Mouse (Mus musculus): ENCODE measurements at regions not wholly inside any gene's neighbourhood (a gene's known extent, or its start where the extent isn't known, plus 50 kb on each side); places are given as distances from the start of the nearest gene placed in this dataset.

DNA sequence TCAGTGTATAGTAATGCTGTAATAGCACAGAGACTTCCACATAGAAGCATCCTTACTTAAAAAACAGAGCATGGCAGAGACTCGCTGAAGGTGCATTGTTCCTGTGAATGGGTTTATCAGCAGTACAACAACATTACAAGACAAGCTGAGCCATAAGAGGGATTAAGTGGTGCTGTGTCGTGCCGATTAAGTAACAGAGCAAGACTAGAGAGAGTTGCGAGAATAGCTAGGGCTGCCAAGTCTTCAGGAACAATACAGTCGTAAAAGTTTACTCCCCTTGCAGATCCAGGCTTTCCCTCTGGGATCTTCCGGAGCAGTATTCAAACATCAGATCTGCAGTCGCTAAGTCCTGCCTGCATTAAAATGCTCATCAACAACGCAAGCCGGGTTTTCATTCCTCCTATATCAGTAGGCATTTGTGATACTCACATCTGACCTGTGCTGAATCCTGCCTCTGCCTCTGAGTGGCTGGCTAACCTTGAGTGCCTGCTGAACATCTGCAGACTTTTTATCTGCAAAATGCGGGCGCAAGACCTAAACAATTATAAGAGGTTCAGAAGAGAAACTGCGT lies 247.1 kb downstream of the Ttll7 start:
- Histone ChIP-seq H3K9me3 (no peaks in the 10 kb centered on the region), H3K27me3 (no peaks in the 10 kb centered on the region), H3K4me1 (replicated peaks) (peaks cover 40% of the 10 kb centered on the region), H3K9ac (no peak overlapping the region), H3K4me2 (peak overlapping the region; percentile 27), H3K4me3 (no peak overlapping the region), H3K36me3 (no peaks in the 10 kb centered on the region), H3K27ac (replicated peaks) (no peak overlapping the region)
- no peak for ATAC-seq (ENCODE audit: low FRiP score, low read depth)
- 37% methylated on average over 12 of the region's 12 CpGs for WGBS

DNA sequence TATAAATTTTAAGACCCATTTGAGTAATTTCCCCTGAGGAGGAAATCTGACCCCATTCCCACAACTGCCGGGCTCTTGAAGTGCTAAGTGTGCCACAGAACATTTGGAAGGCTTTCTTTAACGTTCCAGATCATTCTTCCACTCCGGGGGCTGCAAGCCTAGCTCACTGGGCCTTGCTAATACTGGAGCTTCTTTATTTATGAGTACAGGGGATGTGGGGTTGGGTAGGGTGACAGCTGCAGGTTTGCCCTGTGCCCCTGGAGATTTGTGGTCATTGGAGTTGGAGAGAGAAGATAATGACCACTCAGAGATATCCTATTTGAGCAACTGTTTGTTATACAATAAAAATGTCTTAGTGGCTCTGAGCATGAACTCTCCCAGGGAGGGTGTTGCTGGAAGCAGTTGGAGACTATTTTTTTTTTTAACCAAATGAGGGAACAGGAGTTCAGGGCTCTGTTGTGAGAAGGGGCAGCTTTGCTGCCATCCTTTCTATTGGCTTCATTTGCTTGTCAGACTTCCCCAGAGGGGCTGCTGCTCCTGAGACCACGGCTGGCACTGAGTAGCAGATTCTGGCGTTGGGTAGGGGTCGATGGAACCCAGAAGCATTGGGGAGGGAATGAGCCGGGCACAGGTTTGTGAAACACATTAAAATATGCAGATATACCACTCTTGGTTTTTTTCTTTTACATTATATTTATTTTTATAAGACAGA lies 249.0 kb downstream of the Ttll7 start:
- Histone ChIP-seq H3K9ac (no peak overlapping the region), H3K4me1 (replicated peaks) (peaks cover 40% of the 10 kb centered on the region), H3K9me3 (no peaks in the 10 kb centered on the region), H3K27me3 (no peaks in the 10 kb centered on the region), H3K4me3 (no peak overlapping the region), H3K27ac (replicated peaks) (no peak overlapping the region; the same call in 1 of the 2 replicates), H3K4me2 (no peak overlapping the region), H3K36me3 (no peaks in the 10 kb centered on the region)
- no peak for ATAC-seq (ENCODE audit: low FRiP score, low read depth)
- 26% methylated on average over 7 of the region's 7 CpGs for WGBS

GRCm38 (mm10) chr3:147101765-147102113 lies 249.6 kb downstream of the Ttll7 start:
- no peaks in the 10 kb centered on the region for H3K9me3 ChIP-seq
- no peaks in the 10 kb centered on the region for H3K36me3 ChIP-seq
- no peak overlapping the region for H3K4me3 ChIP-seq
- H3K27me3 ChIP-seq: no peaks in the 10 kb centered on the region
- WGBS: 23% methylated on average over 3 of the region's 3 CpGs
- peaks cover 40% of the 10 kb centered on the region for H3K4me1 ChIP-seq (replicated peaks)
- peak; percentile 55; the same call in 1 of the 2 replicates for ATAC-seq (ENCODE audit: low FRiP score, low read depth)
- no peak overlapping the region; the same call in 1 of the 2 replicates for H3K27ac ChIP-seq (replicated peaks)
- H3K9ac ChIP-seq: no peak overlapping the region
- H3K4me2 ChIP-seq: no peak overlapping the region

- H3K27me3 ChIP-seq: no peaks in the 10 kb centered on the region
- H3K27ac ChIP-seq (replicated peaks): 0 out of 2 replicates have a peak overlapping the region, but pooled peaks have one; percentile 34
- WGBS: 35% methylated on average over 7 of the region's 7 CpGs
- no peak overlapping the region for H3K4me3 ChIP-seq
- no peak overlapping the region for H3K9ac ChIP-seq
- H3K4me1 ChIP-seq (replicated peaks): peaks cover 35% of the 10 kb centered on the region
- ATAC-seq (ENCODE audit: low FRiP score, low read depth): no peak
- H3K36me3 ChIP-seq: no peaks in the 10 kb centered on the region
- no peaks in the 10 kb centered on the region for H3K9me3 ChIP-seq
- peak overlapping the region; percentile 32 for H3K4me2 ChIP-seq
Measured at GRCm38 (mm10) chr3:147103428-147103827, 251.3 kb downstream of the Ttll7 start.

GRCm38 (mm10) chr3:147117609-147118008 lies 265.4 kb downstream of the Ttll7 start:
- WGBS: 96% methylated on average over 4 of the region's 4 CpGs
- Histone ChIP-seq H3K27ac (replicated peaks) (no peak overlapping the region), H3K4me1 (replicated peaks) (no peaks in the 10 kb centered on the region), H3K4me3 (no peak overlapping the region), H3K9me3 (no peaks in the 10 kb centered on the region), H3K27me3 (no peaks in the 10 kb centered on the region), H3K36me3 (no peaks in the 10 kb centered on the region), H3K4me2 (no peak overlapping the region), H3K9ac (no peak overlapping the region)
- no peak for ATAC-seq (ENCODE audit: low FRiP score, low read depth)

- Histone ChIP-seq H3K9me3 (no peaks in the 10 kb centered on the region), H3K4me1 (replicated peaks) (no peaks in the 10 kb centered on the region), H3K27me3 (no peaks in the 10 kb centered on the region), H3K4me3 (no peak overlapping the region), H3K4me2 (no peak overlapping the region), H3K36me3 (no peaks in the 10 kb centered on the region), H3K27ac (replicated peaks) (no peak overlapping the region), H3K9ac (no peak overlapping the region)
- 81% methylated on average over 5 of the region's 5 CpGs for WGBS
- ATAC-seq (ENCODE audit: low FRiP score, low read depth): no peak
Measured at GRCm38 (mm10) chr3:147118092-147118491, 265.9 kb downstream of the Ttll7 start.

- Histone ChIP-seq H3K9ac (no peak overlapping the region), H3K4me2 (no peak overlapping the region), H3K9me3 (no peaks in the 10 kb centered on the region), H3K4me3 (no peak overlapping the region), H3K27me3 (no peaks in the 10 kb centered on the region), H3K36me3 (no peaks in the 10 kb centered on the region), H3K27ac (replicated peaks) (no peak overlapping the region), H3K4me1 (replicated peaks) (no peaks in the 10 kb centered on the region)
- ATAC-seq (ENCODE audit: low FRiP score, low read depth): no peak
- WGBS: 89% methylated on average over 6 of the region's 6 CpGs
Measured at GRCm38 (mm10) chr3:147118622-147119021, 266.5 kb downstream of the Ttll7 start.

GRCm38 (mm10) chr3:147121826-147122225 lies 269.7 kb downstream of the Ttll7 start:
- Histone ChIP-seq H3K9me3 (no peaks in the 10 kb centered on the region), H3K36me3 (no peaks in the 10 kb centered on the region), H3K27ac (replicated peaks) (no peak overlapping the region), H3K4me1 (replicated peaks) (no peaks in the 10 kb centered on the region), H3K9ac (no peak overlapping the region), H3K4me2 (no peak overlapping the region), H3K27me3 (no peaks in the 10 kb centered on the region), H3K4me3 (no peak overlapping the region)
- no peak for ATAC-seq (ENCODE audit: low FRiP score, low read depth)
- WGBS: 88% methylated on average over 6 of the region's 6 CpGs

GRCm38 (mm10) chr3:147127740-147128139 lies 275.6 kb downstream of the Ttll7 start:
- no peaks in the 10 kb centered on the region for H3K4me1 ChIP-seq (replicated peaks)
- H3K9me3 ChIP-seq: no peaks in the 10 kb centered on the region
- H3K4me3 ChIP-seq: no peak overlapping the region
- no peaks in the 10 kb centered on the region for H3K27me3 ChIP-seq
- no peaks in the 10 kb centered on the region for H3K36me3 ChIP-seq
- H3K27ac ChIP-seq (replicated peaks): no peak overlapping the region
- H3K9ac ChIP-seq: no peak overlapping the region
- H3K4me2 ChIP-seq: no peak overlapping the region
- ATAC-seq (ENCODE audit: low FRiP score, low read depth): no peak
- WGBS: 81% methylated on average over 6 of the region's 6 CpGs

- H3K9ac ChIP-seq: no peak overlapping the region
- no peaks in the 10 kb centered on the region for H3K4me1 ChIP-seq (replicated peaks)
- 64% methylated on average over 13 of the region's 13 CpGs for WGBS
- no peak overlapping the region for H3K4me2 ChIP-seq
- no peak overlapping the region for H3K27ac ChIP-seq (replicated peaks)
- H3K27me3 ChIP-seq: no peaks in the 10 kb centered on the region
- no peak overlapping the region for H3K4me3 ChIP-seq
- H3K36me3 ChIP-seq: no peaks in the 10 kb centered on the region
- no peak for ATAC-seq (ENCODE audit: low FRiP score, low read depth)
- H3K9me3 ChIP-seq: no peaks in the 10 kb centered on the region
Measured at GRCm38 (mm10) chr3:147132830-147133229, 280.7 kb downstream of the Ttll7 start.

DNA sequence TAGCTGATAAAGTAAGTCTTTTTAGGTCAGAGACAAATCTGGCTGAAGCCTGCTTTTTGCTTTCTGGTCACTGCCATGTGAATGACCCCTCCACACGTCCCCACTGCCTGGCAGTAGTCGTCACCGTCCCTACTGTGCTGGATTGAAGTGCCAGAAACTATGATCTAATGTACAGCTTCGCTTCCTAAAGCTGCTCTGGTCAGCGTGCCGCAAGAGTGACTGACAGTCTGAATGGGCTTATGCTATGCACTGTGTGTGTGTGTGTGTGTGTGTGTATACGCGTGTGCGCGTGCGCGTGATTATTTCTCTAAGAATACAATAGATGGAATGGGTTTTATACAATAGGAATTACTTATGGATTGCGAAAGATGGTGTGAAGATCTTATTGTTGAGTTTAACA lies 281.2 kb downstream of the Ttll7 start:
- Histone ChIP-seq H3K36me3 (no peaks in the 10 kb centered on the region), H3K9me3 (no peaks in the 10 kb centered on the region), H3K4me1 (replicated peaks) (no peaks in the 10 kb centered on the region), H3K9ac (no peak overlapping the region), H3K27ac (replicated peaks) (no peak overlapping the region), H3K4me3 (no peak overlapping the region), H3K4me2 (no peak overlapping the region), H3K27me3 (no peaks in the 10 kb centered on the region)
- ATAC-seq (ENCODE audit: low FRiP score, low read depth): no peak
- WGBS: 81% methylated on average over 13 of the region's 13 CpGs

DNA sequence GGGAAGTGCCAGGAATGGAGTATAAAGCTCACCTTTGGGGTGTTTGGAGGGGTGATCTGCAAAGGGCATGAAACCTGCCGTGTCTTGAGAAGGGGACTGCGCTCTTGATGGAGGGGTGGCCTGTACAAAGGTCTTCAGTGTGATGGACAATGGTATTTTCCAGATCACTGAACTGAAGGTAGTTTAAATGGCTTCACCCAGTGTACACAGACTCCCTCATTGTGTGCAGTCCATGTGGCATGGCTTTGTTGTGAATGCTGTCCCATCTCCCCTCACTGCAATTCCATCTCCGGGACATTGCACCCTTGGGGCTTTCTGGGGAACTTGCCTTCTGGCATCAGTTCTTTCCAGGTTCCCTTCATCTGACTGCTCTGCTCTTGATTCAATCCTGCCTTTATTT lies 288.2 kb downstream of the Ttll7 start:
- no peak for ATAC-seq (ENCODE audit: low FRiP score, low read depth)
- no peak overlapping the region for H3K4me3 ChIP-seq
- H3K36me3 ChIP-seq: no peaks in the 10 kb centered on the region
- no peaks in the 10 kb centered on the region for H3K4me1 ChIP-seq (replicated peaks)
- no peak overlapping the region for H3K27ac ChIP-seq (replicated peaks)
- no peak overlapping the region for H3K9ac ChIP-seq
- 52% methylated on average over 3 of the region's 3 CpGs for WGBS
- H3K4me2 ChIP-seq: no peak overlapping the region
- H3K9me3 ChIP-seq: no peaks in the 10 kb centered on the region
- H3K27me3 ChIP-seq: no peaks in the 10 kb centered on the region

DNA sequence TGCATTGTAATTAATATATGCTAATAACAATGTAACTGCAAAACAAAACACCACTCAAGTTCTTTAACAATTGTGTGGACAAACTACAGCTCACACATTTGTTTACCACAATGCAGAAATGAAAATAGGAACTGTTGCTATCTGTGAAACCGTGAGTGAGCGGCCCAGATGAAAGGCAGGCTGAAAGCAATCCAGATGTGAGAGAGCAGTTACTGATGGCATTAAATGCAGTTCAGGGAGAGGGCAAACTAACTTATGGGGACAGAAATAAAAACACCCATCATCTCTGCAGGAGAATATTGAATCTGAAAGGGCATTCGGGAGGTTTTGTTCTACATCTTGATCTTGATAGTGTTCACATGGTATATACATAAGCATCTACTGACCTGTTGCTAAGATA lies 301.3 kb downstream of the Ttll7 start:
- Histone ChIP-seq H3K27me3 (no peaks in the 10 kb centered on the region), H3K9me3 (no peaks in the 10 kb centered on the region)
- whole genome bisulfite sequencing: 70% methylated on average over 3 of the region's 3 CpGs

More for the DNA sequence above, 301.3 kb downstream of the Ttll7 start:
- Histone ChIP-seq H3K4me2 (no peak overlapping the region), H3K4me1 (replicated peaks) (no peaks in the 10 kb centered on the region), H3K36me3 (no peaks in the 10 kb centered on the region), H3K4me3 (no peak overlapping the region), H3K27ac (replicated peaks) (no peak overlapping the region), H3K9ac (no peak overlapping the region)
- ATAC-seq (ENCODE audit: low FRiP score, low read depth): no peak
